Mouse (Mus musculus) neural tube, embryonic 13.5 days (tissue): Measurements from ENCODE around the gene Dgke. TPM values are rescaled to one million over a fixed set of nuclear protein-coding genes. Genes with fewer than 3 reads are reported as not detected.

Experiments used
- ATAC-seq: fragments of 200-750 bp; cut with Nextera tagmentation; 2 replicates; pipeline ENCODE4 v1.8.0; 2017; ENCODE audit warnings: low read depth, mild to moderate bottlenecking, moderate TSS enrichment, moderate library complexity
- H3K27ac ChIP-seq: fragments of 300-500 bp; sonication (generic); replicated peaks from 2 replicates; pipeline ENCODE4 v1.5.1; 2015; ENCODE audit warnings: moderate library complexity, mild to moderate bottlenecking, inconsistent platforms
- H3K27me3 ChIP-seq: fragments of 300-500 bp; sonication (generic); 2 replicates; pipeline ENCODE4 v1.6.1; 2015; ENCODE audit warnings: mild to moderate bottlenecking, inconsistent platforms
- H3K36me3 ChIP-seq: fragments of 300-500 bp; sonication (generic); 2 replicates; pipeline ENCODE4 v1.6.1; 2015; ENCODE audit warnings: mild to moderate bottlenecking, inconsistent platforms
- H3K4me1 ChIP-seq: fragments of 300-500 bp; sonication (generic); replicated peaks from 2 replicates; pipeline ENCODE4 v1.6.1; 2015; ENCODE audit warnings: inconsistent platforms
- H3K4me2 ChIP-seq: fragments of 300-500 bp; sonication (generic); 2 replicates; pipeline ENCODE4 v1.6.1; 2015; ENCODE audit warnings: inconsistent platforms, mild to moderate bottlenecking, moderate library complexity
- H3K4me3 ChIP-seq: fragments of 300-500 bp; sonication (generic); 2 replicates; pipeline ENCODE4 v1.5.1; 2015; ENCODE audit warnings: mild to moderate bottlenecking, inconsistent platforms
- H3K9ac ChIP-seq: fragments of 300-500 bp; sonication (generic); 2 replicates; pipeline ENCODE4 v1.6.1; 2015; ENCODE audit warnings: moderate library complexity, mild to moderate bottlenecking, inconsistent platforms
- H3K9me3 ChIP-seq: fragments of 300-500 bp; sonication (generic); 2 replicates; pipeline ENCODE4 v1.6.1; 2016; ENCODE audit warnings: inconsistent platforms
- WGBS: fragments of 180-500 bp; shearing (Covaris S2); methylation state at CpG from one replicate; pipeline ENCODE4 v1.1.7; 2015; 5-methylcytosine and 5-hydroxymethylcytosine counted together
- polyA plus RNA-seq: library from polyadenylated mRNA; unstranded; fragments of >200 nt; fragmentation: Nextera tagmentation; extraction: Ambion mirVana; gene quantifications from 2 replicates; pipeline ENCODE4 v1.2.1, GENCODE M21; 2015

Dgke gene
- polyA plus RNA-seq, 1 experiment from 2014 or later: 13.5 TPM

GRCm38 (mm10) chr11:89027955-89028361 lies 38.7 kb downstream of the Dgke start:
- no peak for ATAC-seq
- 73% methylated on average over 10 of the region's 10 CpGs for WGBS
- no peaks in the 10 kb centered on the region for H3K27me3 ChIP-seq

GRCm38 (mm10) chr11:89026117-89026516 lies 40.5 kb downstream of the Dgke start:
- peaks cover 10% of the 10 kb centered on the region for H3K4me1 ChIP-seq
- H3K4me2 ChIP-seq: no peak overlapping the region
- no peak for ATAC-seq
- WGBS: 98% methylated on average over 3 of the region's 3 CpGs
- H3K9ac ChIP-seq: no peak overlapping the region
- no peaks in the 10 kb centered on the region for H3K36me3 ChIP-seq
- no peaks in the 10 kb centered on the region for H3K9me3 ChIP-seq
- no peak overlapping the region for H3K4me3 ChIP-seq
- no peaks in the 10 kb centered on the region for H3K27me3 ChIP-seq
- no peak overlapping the region for H3K27ac ChIP-seq

More at GRCm38 (mm10) chr11:89027955-89028361, 38.7 kb downstream of the Dgke start:
- H3K4me2 ChIP-seq: no peak overlapping the region
- H3K9ac ChIP-seq: no peak overlapping the region
- H3K4me3 ChIP-seq: no peak overlapping the region
- no peaks in the 10 kb centered on the region for H3K36me3 ChIP-seq
- peaks cover 10% of the 10 kb centered on the region for H3K4me1 ChIP-seq
- no peak overlapping the region for H3K27ac ChIP-seq
- no peaks in the 10 kb centered on the region for H3K9me3 ChIP-seq

GRCm38 (mm10) chr11:89025603-89026002 lies 41.0 kb downstream of the Dgke start:
- Histone ChIP-seq H3K27me3 (no peaks in the 10 kb centered on the region), H3K36me3 (no peaks in the 10 kb centered on the region), H3K4me1 (peaks cover 10% of the 10 kb centered on the region), H3K4me2 (no peak overlapping the region), H3K27ac (no peak overlapping the region), H3K9ac (no peak overlapping the region), H3K9me3 (no peaks in the 10 kb centered on the region), H3K4me3 (no peak overlapping the region)
- no peak for ATAC-seq
- WGBS: 79% methylated on average over 3 of the region's 3 CpGs

GRCm38 (mm10) chr11:89024181-89024881 lies 42.3 kb downstream of the Dgke start:
- no peak overlapping the region for H3K27ac ChIP-seq
- H3K9ac ChIP-seq: no peak overlapping the region
- WGBS: 51% methylated on average over 11 of the region's 11 CpGs
- H3K4me1 ChIP-seq: peaks cover 10% of the 10 kb centered on the region
- no peaks in the 10 kb centered on the region for H3K27me3 ChIP-seq
- ATAC-seq: no peak
- no peaks in the 10 kb centered on the region for H3K9me3 ChIP-seq
- H3K36me3 ChIP-seq: no peaks in the 10 kb centered on the region
- H3K4me2 ChIP-seq: no peak overlapping the region
- no peak overlapping the region for H3K4me3 ChIP-seq

GRCm38 (mm10) chr11:89023477-89023876 lies 43.2 kb downstream of the Dgke start:
- no peak overlapping the region for H3K9ac ChIP-seq
- H3K4me3 ChIP-seq: no peak overlapping the region
- H3K4me2 ChIP-seq: no peak overlapping the region
- H3K27me3 ChIP-seq: no peaks in the 10 kb centered on the region
- WGBS: 69% methylated on average over 10 of the region's 10 CpGs
- ATAC-seq: no peak
- no peak overlapping the region for H3K27ac ChIP-seq
- H3K36me3 ChIP-seq: no peaks in the 10 kb centered on the region
- H3K9me3 ChIP-seq: no peaks in the 10 kb centered on the region
- peaks cover 10% of the 10 kb centered on the region for H3K4me1 ChIP-seq

- WGBS: 76% methylated on average over 8 of the region's 8 CpGs
- Histone ChIP-seq H3K9ac (no peak overlapping the region), H3K4me3 (no peak overlapping the region), H3K36me3 (no peaks in the 10 kb centered on the region), H3K9me3 (no peaks in the 10 kb centered on the region), H3K4me1 (peaks cover 10% of the 10 kb centered on the region), H3K27me3 (no peaks in the 10 kb centered on the region), H3K4me2 (no peak overlapping the region), H3K27ac (no peak overlapping the region)
- ATAC-seq: no peak
Observed at GRCm38 (mm10) chr11:89022120-89022731, 44.4 kb downstream of the Dgke start.

GRCm38 (mm10) chr11:89021687-89022086 lies 45.0 kb downstream of the Dgke start:
- H3K36me3 ChIP-seq: no peaks in the 10 kb centered on the region
- H3K9me3 ChIP-seq: no peaks in the 10 kb centered on the region
- H3K4me3 ChIP-seq: no peak overlapping the region
- H3K4me1 ChIP-seq: peaks cover 10% of the 10 kb centered on the region
- ATAC-seq: no peak
- H3K4me2 ChIP-seq: no peak overlapping the region
- H3K27me3 ChIP-seq: no peaks in the 10 kb centered on the region
- 80% methylated on average over 7 of the region's 7 CpGs for WGBS
- H3K9ac ChIP-seq: no peak overlapping the region
- no peak overlapping the region for H3K27ac ChIP-seq

GRCm38 (mm10) chr11:89020681-89021305 lies 45.9 kb downstream of the Dgke start:
- Histone ChIP-seq H3K4me1 (peaks cover 10% of the 10 kb centered on the region), H3K36me3 (no peaks in the 10 kb centered on the region), H3K27me3 (no peaks in the 10 kb centered on the region), H3K9me3 (no peaks in the 10 kb centered on the region), H3K4me2 (no peak overlapping the region), H3K9ac (no peak overlapping the region), H3K4me3 (no peak overlapping the region), H3K27ac (no peak overlapping the region)
- ATAC-seq: no peak
- WGBS: 78% methylated on average over 9 of the region's 9 CpGs

GRCm38 (mm10) chr11:89017514-89018182 lies 49.0 kb downstream of the Dgke start:
- no peaks in the 10 kb centered on the region for H3K27me3 ChIP-seq
- no peaks in the 10 kb centered on the region for H3K4me1 ChIP-seq
- H3K36me3 ChIP-seq: no peaks in the 10 kb centered on the region
- WGBS: 92% methylated on average over 9 of the region's 9 CpGs
- H3K9ac ChIP-seq: no peak overlapping the region
- H3K4me2 ChIP-seq: no peak overlapping the region
- no peak overlapping the region for H3K27ac ChIP-seq
- H3K9me3 ChIP-seq: no peaks in the 10 kb centered on the region
- no peak overlapping the region for H3K4me3 ChIP-seq
- no peak for ATAC-seq

GRCm38 (mm10) chr11:89012241-89012640 lies 54.4 kb downstream of the Dgke start:
- H3K27ac ChIP-seq: no peak overlapping the region
- H3K4me1 ChIP-seq: no peaks in the 10 kb centered on the region
- H3K4me2 ChIP-seq: no peak overlapping the region
- no peak overlapping the region for H3K4me3 ChIP-seq
- ATAC-seq: no peak
- H3K9me3 ChIP-seq: no peaks in the 10 kb centered on the region
- no peaks in the 10 kb centered on the region for H3K27me3 ChIP-seq
- no peaks in the 10 kb centered on the region for H3K36me3 ChIP-seq
- WGBS: 91% methylated on average over 5 of the region's 5 CpGs
- no peak overlapping the region for H3K9ac ChIP-seq

- no peak for ATAC-seq
- Histone ChIP-seq H3K4me2 (no peak overlapping the region), H3K9ac (no peak overlapping the region), H3K4me1 (no peaks in the 10 kb centered on the region), H3K27me3 (no peaks in the 10 kb centered on the region), H3K36me3 (no peaks in the 10 kb centered on the region), H3K4me3 (no peak overlapping the region), H3K9me3 (no peaks in the 10 kb centered on the region), H3K27ac (no peak overlapping the region)
- WGBS: 77% methylated on average over 7 of the region's 7 CpGs
Observed at GRCm38 (mm10) chr11:89009496-89009895, 57.2 kb downstream of the Dgke start.

GRCm38 (mm10) chr11:89009066-89009465 lies 57.6 kb downstream of the Dgke start:
- Histone ChIP-seq H3K9ac (no peak overlapping the region), H3K9me3 (no peaks in the 10 kb centered on the region), H3K27me3 (no peaks in the 10 kb centered on the region), H3K4me1 (no peaks in the 10 kb centered on the region), H3K36me3 (no peaks in the 10 kb centered on the region), H3K27ac (no peak overlapping the region), H3K4me2 (no peak overlapping the region), H3K4me3 (no peak overlapping the region)
- no peak for ATAC-seq
- 88% methylated on average over 9 of the region's 9 CpGs for WGBS
